Mouse (Mus musculus): ENCODE results near the gene Gpr82.
A peak's percentile ranks its signal among the peaks of the same experiment; 100 is the strongest.

Gene Gpr82

GRCm38 (mm10) chrX:13661063-13661462, at the start of gene Gpr82:
Gpr82 (plus strand) TSS chrX:13661363.
- no peak for DNase-seq

GRCm38 (mm10) chrX:13612115-13612514, 49.0 kb upstream of the Gpr82 start:
- no peak for DNase-seq

GRCm38 (mm10) chrX:13616726-13617125, 44.4 kb upstream of the Gpr82 start:
- no peak for DNase-seq

- DNase-seq: no peak
Measured at GRCm38 (mm10) chrX:13617294-13617693, 43.9 kb upstream of the Gpr82 start.

- DNase-seq: no peak
Measured at GRCm38 (mm10) chrX:13618476-13618875, 42.7 kb upstream of the Gpr82 start.

- DNase-seq: no peak
Measured at GRCm38 (mm10) chrX:13621473-13621872, 39.7 kb upstream of the Gpr82 start.

- DNase-seq: no peak
Measured at GRCm38 (mm10) chrX:13622654-13623053, 38.5 kb upstream of the Gpr82 start.

- no peak for DNase-seq
Measured at GRCm38 (mm10) chrX:13631599-13632283, 29.4 kb upstream of the Gpr82 start, which contains the start of gene Gpr34. Gpr34 (plus strand) TSS chrX:13632089.

GRCm38 (mm10) chrX:13636398-13636797, 24.8 kb upstream of the Gpr82 start:
- DNase-seq: no peak

GRCm38 (mm10) chrX:13638894-13639293, 22.3 kb upstream of the Gpr82 start:
- DNase-seq: no peak

- no peak for DNase-seq
Measured at GRCm38 (mm10) chrX:13651889-13652288, 9.3 kb upstream of the Gpr82 start.

GRCm38 (mm10) chrX:13652291-13652690, 8.9 kb upstream of the Gpr82 start:
- DNase-seq: no peak

- no peak for DNase-seq
Measured at GRCm38 (mm10) chrX:13655005-13655421, 6.2 kb upstream of the Gpr82 start.

- DNase-seq: no peak
Measured at GRCm38 (mm10) chrX:13655906-13656305, 5.3 kb upstream of the Gpr82 start.

- DNase-seq: peak; percentile 47 to 75
Measured at GRCm38 (mm10) chrX:13656721-13657120, 4.4 kb upstream of the Gpr82 start.

- DNase-seq: no peak
Measured at GRCm38 (mm10) chrX:13658616-13659140, 2.5 kb upstream of the Gpr82 start.

- DNase-seq: no peak
Measured at GRCm38 (mm10) chrX:13659201-13659890, 1.8 kb upstream of the Gpr82 start.

- DNase-seq: no peak
Measured at GRCm38 (mm10) chrX:13668867-13669266, 7.7 kb downstream of the Gpr82 start.

- no peak for DNase-seq
Measured at GRCm38 (mm10) chrX:13670342-13670741, 9.2 kb downstream of the Gpr82 start.

- no peak for DNase-seq
Measured at GRCm38 (mm10) chrX:13673001-13673400, 11.8 kb downstream of the Gpr82 start.

- no peak for DNase-seq
Measured at GRCm38 (mm10) chrX:13681748-13682147, 20.6 kb downstream of the Gpr82 start.

- DNase-seq: no peak
Measured at GRCm38 (mm10) chrX:13686589-13686988, 25.4 kb downstream of the Gpr82 start.

- no peak for DNase-seq
Measured at GRCm38 (mm10) chrX:13688356-13688755, 27.2 kb downstream of the Gpr82 start.

- DNase-seq: no peak
Measured at GRCm38 (mm10) chrX:13691865-13692264, 30.7 kb downstream of the Gpr82 start.
